Mouse (Mus musculus) forelimb bud, embryonic 11.5 days (tissue): ENCODE measurements at regions not wholly inside any gene's neighbourhood (a gene's known extent, or its start where the extent isn't known, plus 50 kb on each side); places are given as distances from the start of the nearest gene placed in this dataset.

Source experiments
- DNase-seq: peaks from one replicate; pipeline ENCODE4 v3.0.0-alpha.2; 2012; ENCODE audit warnings: low read depth, low spot score

- DNase-seq = no peak
Measured at GRCm38 (mm10) chr3:52454955-52455354, 186.8 kb downstream of the Foxo1 start.

- no peak for DNase-seq
Measured at GRCm38 (mm10) chr3:52453041-52453440, 184.9 kb downstream of the Foxo1 start.

GRCm38 (mm10) chr3:52452345-52452744, 184.2 kb downstream of the Foxo1 start:
- no peak for DNase-seq

GRCm38 (mm10) chr3:52446991-52447390, 178.9 kb downstream of the Foxo1 start:
- no peak for DNase-seq

- no peak for DNase-seq
Measured at GRCm38 (mm10) chr3:52446500-52446899, 178.4 kb downstream of the Foxo1 start.

GRCm38 (mm10) chr3:52444420-52445119, 176.4 kb downstream of the Foxo1 start:
- no peak for DNase-seq

GRCm38 (mm10) chr3:52443856-52444255, 175.7 kb downstream of the Foxo1 start:
- DNase-seq = peak; percentile 13

- no peak for DNase-seq
Measured at GRCm38 (mm10) chr3:52429014-52429589, 161.0 kb downstream of the Foxo1 start.

GRCm38 (mm10) chr3:52422826-52423225, 154.7 kb downstream of the Foxo1 start:
- no peak for DNase-seq

GRCm38 (mm10) chr3:52416261-52416660, 148.1 kb downstream of the Foxo1 start:
- no peak for DNase-seq

- DNase-seq = no peak
Measured at GRCm38 (mm10) chr3:52415361-52415760, 147.2 kb downstream of the Foxo1 start.

- no peak for DNase-seq
Measured at GRCm38 (mm10) chr3:52414017-52414416, 145.9 kb downstream of the Foxo1 start.

- no peak for DNase-seq
Measured at GRCm38 (mm10) chr3:52413187-52413746, 145.1 kb downstream of the Foxo1 start.

GRCm38 (mm10) chr3:52411356-52411755, 143.2 kb downstream of the Foxo1 start:
- DNase-seq = no peak

GRCm38 (mm10) chr3:52409465-52409864, 141.3 kb downstream of the Foxo1 start:
- DNase-seq = no peak

GRCm38 (mm10) chr3:52406778-52407318, 138.7 kb downstream of the Foxo1 start:
- DNase-seq = no peak

GRCm38 (mm10) chr3:52404636-52405035, 136.5 kb downstream of the Foxo1 start:
- no peak for DNase-seq

GRCm38 (mm10) chr3:52403032-52403431, 134.9 kb downstream of the Foxo1 start:
- DNase-seq = no peak
